Mouse (Mus musculus): ENCODE measurements around the gene Olfr1375. TPM values are rescaled to one million over a fixed set of nuclear protein-coding genes. Genes with fewer than 3 reads are reported as not detected.

The Olfr1375 gene
- polyA plus RNA-seq, 1 experiment from 2014 or later: not detected

- no peaks in the 10 kb centered on the region for H3K4me1 ChIP-seq (ENCODE audit: insufficient read depth, low read length)
- 46% methylated on average over 13 of the region's 13 CpGs for WGBS
- ATAC-seq (ENCODE audit: low FRiP score, low TSS enrichment): no peak
Observed at GRCm38 (mm10) chr11:51085269-51085668, 37.4 kb downstream of the Olfr1375 start.

More at GRCm38 (mm10) chr11:51085269-51085668, 37.4 kb downstream of the Olfr1375 start:
- H3K4me2 ChIP-seq (replicated peaks; ENCODE audit: low read depth, low read length): no peak overlapping the region
- H3K4me3 ChIP-seq (ENCODE audit: low read length): no peak overlapping the region
- H3K27me3 ChIP-seq (ENCODE audit: insufficient read depth, low read length): no peaks in the 10 kb centered on the region
- no peak overlapping the region for H3K27ac ChIP-seq (ENCODE audit: low read length)
- no peak overlapping the region for H3K9ac ChIP-seq (replicated peaks; ENCODE audit: low read length)
- H3K9me3 ChIP-seq (ENCODE audit: low read length): no peaks in the 10 kb centered on the region
- no peaks in the 10 kb centered on the region for H3K36me3 ChIP-seq (ENCODE audit: insufficient read depth, low read length)

Other genes starting within 250 kb of the Olfr1375 start
- gene Zfp354c, start 220.4 kb upstream of the Olfr1375 start, polyA plus RNA-seq (2015; fragmentation: Nextera tagmentation; extraction: Ambion mirVana): 27.6 and 29.3 TPM in 2 replicates
- gene Zfp879, start 206.6 kb upstream of the Olfr1375 start, polyA plus RNA-seq (2015; fragmentation: Nextera tagmentation; extraction: Ambion mirVana): 0.72 and 1.0 TPM in 2 replicates
- 0.10 TPM in 1 of 2 replicates, not detected in the other for gene Grm6, start 197.4 kb upstream of the Olfr1375 start, polyA plus RNA-seq (2015; fragmentation: Nextera tagmentation; extraction: Ambion mirVana)
- 8.6 and 9.6 TPM in 2 replicates for gene Zfp454, start 160.5 kb upstream of the Olfr1375 start, polyA plus RNA-seq (2015; fragmentation: Nextera tagmentation; extraction: Ambion mirVana)
- gene Zfp2, start 131.9 kb upstream of the Olfr1375 start, polyA plus RNA-seq (2015; fragmentation: Nextera tagmentation; extraction: Ambion mirVana): 15.4 and 18.2 TPM in 2 replicates
- 1.7 and 1.9 TPM in 2 replicates for gene Zfp354b, start 116.5 kb upstream of the Olfr1375 start, polyA plus RNA-seq (2015; fragmentation: Nextera tagmentation; extraction: Ambion mirVana)
- gene 4933414I15Rik, start 104.3 kb upstream of the Olfr1375 start, polyA plus RNA-seq (2015; fragmentation: Nextera tagmentation; extraction: Ambion mirVana): not detected in 2 replicates
- not detected in 2 replicates for gene Prop1, start 94.3 kb upstream of the Olfr1375 start, polyA plus RNA-seq (2015; fragmentation: Nextera tagmentation; extraction: Ambion mirVana)
- not detected in 2 replicates for gene Olfr1378, start 81.6 kb upstream of the Olfr1375 start, polyA plus RNA-seq (2015; fragmentation: Nextera tagmentation; extraction: Ambion mirVana)
- gene Olfr1377, start 66.1 kb upstream of the Olfr1375 start, polyA plus RNA-seq (2015; fragmentation: Nextera tagmentation; extraction: Ambion mirVana): not detected in 2 replicates
- gene Olfr51, start 44.5 kb upstream of the Olfr1375 start, polyA plus RNA-seq (2015; fragmentation: Nextera tagmentation; extraction: Ambion mirVana): not detected in 2 replicates
- gene Olfr54, start 33.9 kb upstream of the Olfr1375 start, polyA plus RNA-seq (2015; fragmentation: Nextera tagmentation; extraction: Ambion mirVana): not detected in 2 replicates
- 13.5 and 14.2 TPM in 2 replicates for gene Zfp354a, start 11.1 kb downstream of the Olfr1375 start, polyA plus RNA-seq (2015; fragmentation: Nextera tagmentation; extraction: Ambion mirVana)
- gene Gm12569, start 172.4 kb downstream of the Olfr1375 start, polyA plus RNA-seq (2015; fragmentation: Nextera tagmentation; extraction: Ambion mirVana): not detected in 2 replicates
- 113 and 128 TPM in 2 replicates for gene Clk4, start 213.6 kb downstream of the Olfr1375 start, polyA plus RNA-seq (2015; fragmentation: Nextera tagmentation; extraction: Ambion mirVana)
- gene BC049762, start 214.9 kb downstream of the Olfr1375 start, polyA plus RNA-seq (2015; fragmentation: Nextera tagmentation; extraction: Ambion mirVana): 0.21 and 0.29 TPM in 2 replicates
- gene Col23a1, start 241.8 kb downstream of the Olfr1375 start, polyA plus RNA-seq (2015; fragmentation: Nextera tagmentation; extraction: Ambion mirVana): 5.2 and 5.8 TPM in 2 replicates